Mouse (Mus musculus): ENCODE measurements around the gene Phactr1.
"Not testable (repeated sequence)": the region's sequence is repeated elsewhere in the genome, so short reads cannot be mapped to it uniquely, and the experiment has no call there.

GRCm38 (mm10) chr13:42945201-42945600, 264.8 kb downstream of the Phactr1 start:
- not testable (repeated sequence) for TF ChIP-seq CTCF (IDR thresholded peaks at IDR 0.05; ENCODE audit: borderline replicate concordance, insufficient read depth, low read depth, low read length); POLR2A (IDR thresholded peaks at IDR 0.05; ENCODE audit: borderline replicate concordance, insufficient read depth, low read length)

Data from cerebellum, adult 2 months (tissue).